Mouse (Mus musculus) spleen, postnatal 0 days (tissue): ENCODE data around the gene Chst8. TPM values are rescaled to one million over a fixed set of nuclear protein-coding genes. Genes with fewer than 3 reads are reported as not detected.

ENCODE experiments used
- polyA plus RNA-seq: library from polyadenylated mRNA; unstranded; fragments of >200 nt; fragmentation: Nextera tagmentation; extraction: Ambion mirVana; gene quantifications from 2 replicates; pipeline ENCODE4 v1.2.1, GENCODE M21; 2015

Chst8 gene
- 0.26 and 0.33 TPM in 2 replicates for polyA plus RNA-seq

GRCm38 (mm10) chr7:34812531-34813111, at the start of gene Chst8:
Gene Chst8 (minus strand): TSS chr7:34812711.

DNA sequence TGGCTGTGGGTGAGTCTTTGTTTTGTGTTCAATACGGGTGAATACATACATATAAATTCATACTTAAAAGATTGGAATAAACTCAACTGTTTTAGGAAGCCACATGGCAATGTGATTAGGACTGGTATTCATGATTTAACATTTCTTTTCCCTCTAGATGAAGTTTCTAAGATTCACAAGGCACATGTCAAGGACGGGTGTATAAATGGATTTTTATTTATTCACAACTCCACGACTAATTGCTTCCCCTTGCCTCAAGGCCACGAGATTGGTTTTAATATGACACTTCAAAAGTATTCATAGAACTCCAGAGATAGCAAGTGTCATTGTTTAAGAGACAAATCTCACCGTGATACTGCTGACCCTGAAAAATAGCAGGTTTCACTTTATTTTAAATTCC, 155.9 kb downstream of the Chst8 start, which contains the start of gene Kctd15:
Gene Kctd15, minus strand, starts transcription at position 101 of the 400 bp plus-strand sequence.

Other genes with a start within 250 kb of the Chst8 start
- 3.1 and 3.5 TPM in 2 replicates for gene Kctd15, start 156.0 kb downstream of the Chst8 start, polyA plus RNA-seq
- gene Pepd, start 99.7 kb upstream of the Chst8 start, polyA plus RNA-seq, result 39.6 and 45.2 TPM in 2 replicates
- 24.8 and 25.1 TPM in 2 replicates for gene Cebpg, start 243.9 kb upstream of the Chst8 start, polyA plus RNA-seq